Mouse (Mus musculus) thymus, postnatal 4 days (tissue): ENCODE measurements around the gene Vdac2.
A peak's percentile ranks its signal among the peaks of the same experiment; 100 is the strongest.

ENCODE experiments used
- DNase-seq: peaks from one replicate; pipeline ENCODE4 v3.0.0; 2021

Gene Vdac2

GRCm38 (mm10) chr14:21820880-21821505 lies 4.0 kb upstream of the Vdac2 start:
- no peak for DNase-seq

GRCm38 (mm10) chr14:21822307-21822706 lies 2.7 kb upstream of the Vdac2 start:
- no peak for DNase-seq

GRCm38 (mm10) chr14:21822795-21823374 lies 2.2 kb upstream of the Vdac2 start:
- no peak for DNase-seq

- no peak for DNase-seq
Observed at GRCm38 (mm10) chr14:21823897-21824296, 1.1 kb upstream of the Vdac2 start.

GRCm38 (mm10) chr14:21825786-21826491 lies 901 bp downstream of the Vdac2 start:
- no peak for DNase-seq

- DNase-seq, result peak; percentile 98
Observed at GRCm38 (mm10) chr14:21830876-21831767, 6.1 kb downstream of the Vdac2 start.

GRCm38 (mm10) chr14:21831830-21832403 lies 6.9 kb downstream of the Vdac2 start:
- DNase-seq, result no peak

GRCm38 (mm10) chr14:21838336-21839017 lies 13.4 kb downstream of the Vdac2 start:
- no peak for DNase-seq

- no peak for DNase-seq
Observed at GRCm38 (mm10) chr14:21841819-21842592, 17.0 kb downstream of the Vdac2 start.

GRCm38 (mm10) chr14:21843263-21843662 lies 18.2 kb downstream of the Vdac2 start:
- DNase-seq, result no peak

- DNase-seq, result no peak
Observed at GRCm38 (mm10) chr14:21846827-21847380, 21.9 kb downstream of the Vdac2 start.

- DNase-seq, result peak; percentile 69
Observed at GRCm38 (mm10) chr14:21847381-21848165, 22.5 kb downstream of the Vdac2 start.

- peak; percentile 95 for DNase-seq
Observed at GRCm38 (mm10) chr14:21848166-21849154, 23.4 kb downstream of the Vdac2 start, which contains the start of gene Comtd1. Comtd1 (minus strand) TSS chr14:21848977.

- DNase-seq, result peak; percentile 27
Observed at GRCm38 (mm10) chr14:21849524-21850418, 24.7 kb downstream of the Vdac2 start.

- no peak for DNase-seq
Observed at GRCm38 (mm10) chr14:21850419-21851127, 25.5 kb downstream of the Vdac2 start.

- no peak for DNase-seq
Observed at GRCm38 (mm10) chr14:21851996-21852791, 27.2 kb downstream of the Vdac2 start.
